Mouse (Mus musculus): ENCODE results near the gene Flnc. TPM values are rescaled to one million over a fixed set of nuclear protein-coding genes. Genes with fewer than 3 reads are reported as not detected.

Gene Flnc
- 2.9 and 3.7 TPM in 2 replicates for polyA plus RNA-seq (2015; fragmentation: Nextera tagmentation; extraction: Ambion mirVana)

DNA sequence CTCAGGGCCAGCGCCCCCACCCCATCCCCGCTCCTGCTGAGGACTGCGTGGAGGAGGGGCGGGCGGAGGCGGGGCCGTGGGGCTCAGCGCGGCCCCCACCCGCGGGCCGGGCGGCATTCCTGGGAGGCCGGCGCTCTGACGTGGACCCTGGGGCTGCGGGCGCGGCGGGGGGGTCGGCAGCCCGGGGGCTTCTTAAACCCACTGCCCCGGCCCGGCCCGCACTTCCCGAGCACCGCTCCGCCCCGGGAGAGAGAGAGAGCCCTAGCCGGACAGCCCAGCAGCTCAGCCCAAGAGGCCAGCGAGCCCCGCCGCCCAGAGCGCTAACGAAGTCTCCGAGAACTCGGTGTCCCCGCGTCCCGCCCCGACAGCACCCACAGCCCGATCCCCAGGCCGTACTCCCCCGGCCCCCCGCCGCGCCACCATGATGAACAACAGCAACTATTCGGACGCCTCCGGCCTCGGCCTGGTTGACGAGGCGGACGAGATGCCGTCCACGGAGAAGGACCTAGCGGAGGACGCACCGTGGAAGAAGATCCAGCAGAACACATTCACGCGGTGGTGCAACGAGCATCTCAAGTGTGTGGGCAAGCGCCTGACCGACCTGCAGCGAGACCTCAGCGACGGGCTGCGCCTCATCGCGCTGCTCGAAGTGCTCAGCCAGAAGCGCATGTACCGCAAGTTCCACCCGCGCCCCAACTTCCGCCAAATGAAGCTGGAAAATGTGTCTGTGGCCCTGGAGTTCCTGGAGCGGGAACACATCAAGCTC, at the start of gene Flnc:
Gene Flnc (plus strand): TSS at position 219 of the 766 bp plus-strand sequence.

GRCm38 (mm10) chr6:29388052-29388518, 45.0 kb upstream of the Flnc start, which contains the start of gene Opn1sw:
Gene Opn1sw (minus strand): TSS chr6:29388468.

DNA sequence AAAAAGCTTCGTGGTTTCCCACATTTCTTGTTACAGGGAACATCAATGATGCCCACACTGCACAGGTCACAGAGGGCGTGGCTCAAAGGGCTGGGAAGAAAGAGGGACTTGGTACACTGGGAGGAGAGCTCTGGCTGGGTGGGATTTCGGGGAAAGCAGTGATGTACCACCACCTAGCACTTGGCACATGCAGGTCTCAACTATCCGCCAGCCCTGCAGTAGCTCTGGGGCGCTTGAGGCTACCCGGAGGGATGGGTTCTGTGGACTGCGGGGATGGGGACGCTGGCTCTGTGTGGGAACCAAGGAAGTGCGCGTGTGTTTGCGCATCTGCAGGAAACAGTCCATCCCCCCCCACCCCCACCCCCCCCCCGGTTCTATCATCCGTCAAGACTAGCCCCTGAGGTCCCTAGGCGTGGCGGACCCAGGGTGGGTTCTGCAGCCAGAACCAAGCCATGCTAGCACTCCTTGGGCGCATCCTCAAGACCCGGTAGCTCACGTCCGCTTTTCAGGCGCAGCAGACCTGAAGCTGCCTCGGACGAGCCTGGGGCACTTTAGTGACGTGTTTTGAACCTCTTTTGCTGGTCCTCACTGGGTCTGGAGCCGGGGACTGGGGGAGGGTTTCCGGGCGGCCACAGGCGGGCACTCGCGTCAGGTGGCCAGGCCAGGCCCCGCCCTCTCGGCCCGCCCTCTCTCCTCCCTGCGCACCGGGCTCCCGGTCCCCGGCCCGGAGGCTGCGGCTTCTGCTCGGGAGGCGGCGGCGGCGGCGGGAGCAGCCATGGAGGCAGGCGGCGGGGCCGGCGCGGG, 36.9 kb upstream of the Flnc start, which contains the start of gene Ccdc136:
Gene Ccdc136 (plus strand): TSS at position 400 of the 804 bp plus-strand sequence.

DNA sequence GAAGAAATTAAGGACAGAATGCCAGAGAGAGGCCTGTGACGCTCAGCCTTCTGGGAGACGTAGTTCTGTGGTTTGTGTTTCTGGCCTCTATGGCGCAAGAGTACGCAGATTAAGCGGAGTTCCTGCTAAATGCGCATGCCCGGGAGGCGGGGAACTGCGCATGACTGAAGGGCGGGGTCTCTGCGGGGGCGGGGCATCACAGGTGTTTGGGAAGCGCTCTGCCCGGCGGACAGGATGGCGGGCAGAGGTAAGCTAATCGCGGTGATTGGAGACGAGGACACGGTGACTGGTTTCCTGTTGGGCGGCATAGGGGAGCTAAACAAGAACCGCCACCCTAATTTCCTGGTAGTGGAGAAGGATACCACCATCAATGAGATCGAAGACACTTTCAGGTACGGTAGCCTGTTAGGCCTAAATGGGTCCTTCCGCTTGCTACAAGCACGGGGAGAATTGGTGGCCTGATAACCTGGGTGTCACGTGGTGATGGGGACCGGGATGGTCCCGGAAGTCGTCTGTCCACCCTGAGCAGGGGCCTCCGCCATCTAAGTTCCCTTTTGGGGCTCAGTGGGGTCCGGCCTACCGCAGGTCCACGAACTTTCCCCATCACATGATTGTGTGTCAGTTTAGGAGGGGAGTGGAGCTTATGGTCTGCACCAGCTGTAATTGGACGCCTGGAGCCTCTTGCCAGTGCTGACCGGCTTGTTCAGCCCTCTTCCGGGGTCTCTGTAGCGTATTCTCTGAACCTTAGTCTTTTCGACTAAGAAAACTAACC, 34.7 kb downstream of the Flnc start, which contains the start of gene Atp6v1f:
Gene Atp6v1f (plus strand): TSS at position 136 of the 772 bp plus-strand sequence.

GRCm38 (mm10) chr6:29471137-29471536, 38.1 kb downstream of the Flnc start, which contains the start of gene Atp6v1fnb:
Gene Atp6v1fnb (plus strand): TSS chr6:29471437.

GRCm38 (mm10) chr6:29507447-29508309, 74.6 kb downstream of the Flnc start, which contains the start of gene Kcp:
Gene Kcp (minus strand): TSS chr6:29507952.

Small RNAs within 50 kb of the gene (microRNA-seq; reads per million reads assigned to microRNA genes)
- not detected for gene Gm26220 (ENCODE audit: borderline replicate concordance, insufficient number of aligned reads)
- gene Gm44354 (ENCODE audit: borderline replicate concordance, insufficient number of aligned reads) = not detected

Other genes with a start within 250 kb of the Flnc start
- 23.4 and 44.1 TPM in 2 replicates for gene Impdh1, start 216.9 kb upstream of the Flnc start, polyA plus RNA-seq (2015; fragmentation: Nextera tagmentation; extraction: Ambion mirVana)
- 35.7 and 39.2 TPM in 2 replicates for gene Hilpda, start 160.8 kb upstream of the Flnc start, polyA plus RNA-seq (2015; fragmentation: Nextera tagmentation; extraction: Ambion mirVana)
- 0.22 TPM in 1 of 2 replicates, not detected in the other for gene Fam71f2, start 153.7 kb upstream of the Flnc start, polyA plus RNA-seq (2015; fragmentation: Nextera tagmentation; extraction: Ambion mirVana)
- gene Fam71f1, start 114.1 kb upstream of the Flnc start, polyA plus RNA-seq (2015; fragmentation: Nextera tagmentation; extraction: Ambion mirVana) = 0.11 TPM in 1 of 2 replicates, not detected in the other
- gene Calu, start 85.2 kb upstream of the Flnc start, polyA plus RNA-seq (2015; fragmentation: Nextera tagmentation; extraction: Ambion mirVana) = 204 and 210 TPM in 2 replicates
- 0.28 and 1.2 TPM in 2 replicates for gene Opn1sw, start 44.8 kb upstream of the Flnc start, polyA plus RNA-seq (2015; fragmentation: Nextera tagmentation; extraction: Ambion mirVana)
- gene Ccdc136, start 36.9 kb upstream of the Flnc start, polyA plus RNA-seq (2015; fragmentation: Nextera tagmentation; extraction: Ambion mirVana) = 8.8 and 13.6 TPM in 2 replicates
- gene Atp6v1f, start 34.5 kb downstream of the Flnc start, polyA plus RNA-seq (2015; fragmentation: Nextera tagmentation; extraction: Ambion mirVana) = 380 and 427 TPM in 2 replicates
- not detected in 2 replicates for gene Atp6v1fnb, start 38.2 kb downstream of the Flnc start, polyA plus RNA-seq (2015; fragmentation: Nextera tagmentation; extraction: Ambion mirVana)
- gene Kcp, start 74.7 kb downstream of the Flnc start, polyA plus RNA-seq (2015; fragmentation: Nextera tagmentation; extraction: Ambion mirVana) = 4.1 and 5.9 TPM in 2 replicates
- 6.1 and 6.5 TPM in 2 replicates for gene Irf5, start 93.4 kb downstream of the Flnc start, polyA plus RNA-seq (2015; fragmentation: Nextera tagmentation; extraction: Ambion mirVana)
- gene Tnpo3, start 176.6 kb downstream of the Flnc start, polyA plus RNA-seq (2015; fragmentation: Nextera tagmentation; extraction: Ambion mirVana) = 27.9 and 40.3 TPM in 2 replicates